In the genomic region with DNA sequence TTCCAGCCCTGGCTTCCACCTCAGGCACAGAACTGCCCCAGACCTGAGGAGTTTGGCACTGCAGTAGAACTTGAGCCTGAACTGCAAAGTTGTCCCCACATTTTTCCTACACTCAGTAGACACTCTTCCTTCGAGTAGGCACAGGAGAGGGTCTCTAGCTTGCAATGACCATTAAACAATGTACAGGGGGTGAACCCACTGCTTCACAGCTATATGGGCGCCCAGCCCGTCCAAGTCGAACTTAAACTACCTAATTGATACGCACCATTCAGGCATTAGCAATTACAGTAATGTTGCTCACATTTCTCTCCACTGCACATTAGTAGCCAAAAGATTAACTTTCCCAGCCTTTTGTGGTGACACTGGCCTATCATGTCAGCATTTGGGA, we compare ENCODE assay signal across 8 mouse cellular contexts. TPM values are rescaled to one million over a fixed set of nuclear protein-coding genes. Genes with fewer than 3 reads are reported as not detected.
DNase-seq lines count a peak whose midpoint lies in the region; ATAC-seq and TF ChIP-seq lines count a peak whose summit lies in the region.

No protein-coding gene starts in this region.

- WGBS in liver, adult 2 months, result 75% methylated on average over 5 of the region's 5 CpGs
- 64% methylated on average over 5 of the region's 5 CpGs for WGBS in embryonic facial prominence, embryonic 14.5 days
- 72% methylated on average over 5 of the region's 5 CpGs for WGBS in limb, embryonic 10.5 days
- 72% methylated on average over 5 of the region's 5 CpGs for WGBS in neural tube, embryonic 14.5 days

- no peak overlapping the region for H3K9ac ChIP-seq in liver, adult 2 months (ENCODE audit: low read depth, low read length)
- peak overlapping the region; percentile 79 for H3K9ac ChIP-seq in embryonic facial prominence, embryonic 14.5 days (ENCODE audit: low read depth, low read length)
- peak overlapping the region; percentile 63; the same call in 1 of the 2 replicates for H3K9ac ChIP-seq in neural tube, embryonic 14.5 days (replicated peaks; ENCODE audit: low read depth, low read length)

- H3K4me2 ChIP-seq in embryonic facial prominence, embryonic 14.5 days (ENCODE audit: low read depth, low read length), result peak overlapping the region; percentile 66
- peak overlapping the region; percentile 58; the same call in 1 of the 2 replicates for H3K4me2 ChIP-seq in neural tube, embryonic 14.5 days (ENCODE audit: low read depth, low read length)

- H3K9me3 ChIP-seq in embryonic facial prominence, embryonic 14.5 days (ENCODE audit: control insufficient read depth, low read length), result peaks cover 22% of the 10 kb centered on the region
- H3K9me3 ChIP-seq in limb, embryonic 10.5 days (replicated peaks), result peaks cover 4% of the 10 kb centered on the region; the same call in 1 of the 2 replicates
- peaks cover 4% of the 10 kb centered on the region; the same call in 1 of the 2 replicates for H3K9me3 ChIP-seq in neural tube, embryonic 14.5 days (ENCODE audit: control insufficient read depth, low read length)

- H3K36me3 ChIP-seq in liver, adult 2 months (ENCODE audit: control insufficient read depth, insufficient read depth, low read length), result no peaks in the 10 kb centered on the region
- H3K36me3 ChIP-seq in embryonic facial prominence, embryonic 14.5 days (ENCODE audit: control insufficient read depth, insufficient read depth, low read length), result peaks cover 7% of the 10 kb centered on the region; the same call in 1 of the 2 replicates
- peaks cover 15% of the 10 kb centered on the region for H3K36me3 ChIP-seq in limb, embryonic 10.5 days
- H3K36me3 ChIP-seq in neural tube, embryonic 14.5 days (ENCODE audit: control insufficient read depth, insufficient read depth, low read length), result no peaks in the 10 kb centered on the region

- H3K27me3 ChIP-seq in liver, adult 2 months (ENCODE audit: control insufficient read depth, insufficient read depth, low read length), result no peaks in the 10 kb centered on the region
- H3K27me3 ChIP-seq in embryonic facial prominence, embryonic 14.5 days (replicated peaks; ENCODE audit: control insufficient read depth, insufficient read depth, low read length), result no peaks in the 10 kb centered on the region
- no peaks in the 10 kb centered on the region for H3K27me3 ChIP-seq in limb, embryonic 10.5 days (ENCODE audit: low read depth, poor library complexity, severe bottlenecking)
- H3K27me3 ChIP-seq in neural tube, embryonic 14.5 days (ENCODE audit: control insufficient read depth, insufficient read depth, low read length), result no peaks in the 10 kb centered on the region

- TF ChIP-seq CTCF in liver, adult 2 months (IDR thresholded peaks at IDR 0.05; ENCODE audit: low read depth, low read length), result no peak

- no peak for TF ChIP-seq POLR2A in liver, adult 2 months (IDR thresholded peaks at IDR 0.05; ENCODE audit: extremely low read depth, insufficient read depth, low read length)

- ATAC-seq in embryonic facial prominence, embryonic 14.5 days (ENCODE audit: low read depth), result no peak
- ATAC-seq in neural tube, embryonic 14.5 days (ENCODE audit: low read depth), result no peak; the same call in 1 of the 2 replicates
- ATAC-seq in frontal cortex, adult (ENCODE audit: low TSS enrichment), result no peak; the same call in 1 of the 2 replicates

- H3K4me3 ChIP-seq in liver, adult 2 months (ENCODE audit: insufficient read depth, low read depth, low read length), result peak overlapping the region; percentile 88; the same call in 1 of the 2 replicates
- H3K4me3 ChIP-seq in embryonic facial prominence, embryonic 14.5 days (ENCODE audit: low read depth, low read length), result peak overlapping the region; percentile 77
- peak overlapping the region; percentile 71 for H3K4me3 ChIP-seq in limb, embryonic 10.5 days
- H3K4me3 ChIP-seq in neural tube, embryonic 14.5 days (ENCODE audit: low read depth, low read length), result peak overlapping the region; percentile 58

- H3K27ac ChIP-seq in liver, adult 2 months (replicated peaks; ENCODE audit: insufficient read depth, low read depth, low read length), result no peak overlapping the region
- peak overlapping the region; percentile 78 for H3K27ac ChIP-seq in embryonic facial prominence, embryonic 14.5 days (replicated peaks; ENCODE audit: low read depth, low read length)
- 0 out of 2 replicates have a peak overlapping the region, but pooled peaks have one; percentile 87 for H3K27ac ChIP-seq in limb, embryonic 10.5 days
- H3K27ac ChIP-seq in neural tube, embryonic 14.5 days (ENCODE audit: low read depth, low read length), result peak overlapping the region; percentile 58; the same call in 1 of the 2 replicates

- no peak for DNase-seq in liver, adult 2 months (ENCODE audit: extremely low read depth, low read depth, low spot score)
- no peak for DNase-seq in liver
- DNase-seq in embryonic facial prominence, embryonic 14.5 days (ENCODE audit: low spot score), result no peak
- DNase-seq in limb, embryonic 10.5 days (ENCODE audit: low spot score), result no peak
- no peak for DNase-seq in frontal cortex, postnatal 25 days (ENCODE audit: low spot score in 2 of 2)
- no peak for DNase-seq in right cerebral cortex, postnatal 36 days (ENCODE audit: low spot score in 2 of 2)

- H3K79me2 ChIP-seq in liver, adult 2 months (ENCODE audit: control insufficient read depth, insufficient read depth, low read length), result peaks cover 3% of the 10 kb centered on the region; the same call in 1 of the 2 replicates

- peaks cover 5% of the 10 kb centered on the region; the same call in 1 of the 2 replicates for H3K4me1 ChIP-seq in liver, adult 2 months (ENCODE audit: control insufficient read depth, insufficient read depth, low read length)
- peaks cover 5% of the 10 kb centered on the region; the same call in 1 of the 2 replicates for H3K4me1 ChIP-seq in embryonic facial prominence, embryonic 14.5 days (ENCODE audit: control insufficient read depth, insufficient read depth, low read length)
- H3K4me1 ChIP-seq in limb, embryonic 10.5 days, result peaks cover 6% of the 10 kb centered on the region
- peaks cover 2% of the 10 kb centered on the region; the same call in 1 of the 2 replicates for H3K4me1 ChIP-seq in neural tube, embryonic 14.5 days (ENCODE audit: control insufficient read depth, insufficient read depth, low read length)

RNA-seq across cellular contexts. Expression of gene Zfp938, which starts 0.3 kb away (rescaled TPM):
- 4.1 and 7.1 TPM in 2 replicates for total RNA-seq in liver, adult 2 months (2014; rRNA removed)
- 0.59 and 0.76 TPM in 2 replicates for polyA plus RNA-seq in liver, adult 2 months (2012; rRNA removed)
- 14.8 and 16.2 TPM in 2 replicates for polyA plus RNA-seq in embryonic facial prominence, embryonic 14.5 days (2014; fragmentation: Nextera tagmentation; extraction: Ambion mirVana)
- polyA plus RNA-seq in limb, embryonic 10.5 days (2016; fragmentation: Nextera tagmentation; extraction: Ambion mirVana), result 10.9 and 15.6 TPM in 2 replicates
- 32.7 and 35.8 TPM in 2 replicates for polyA plus RNA-seq in neural tube, embryonic 14.5 days (2014; fragmentation: Nextera tagmentation; extraction: Ambion mirVana)
